Mouse (Mus musculus) MEL (cell line): ENCODE results near the gene P2rx6. TPM values are rescaled to one million over a fixed set of nuclear protein-coding genes. Genes with fewer than 3 reads are reported as not detected.

ENCODE experiments used
- DNase-seq: peaks from one replicate; pipeline ENCODE4 v3.0.0; 2011; ENCODE audit warnings: low read depth, low spot score
- H3K27ac ChIP-seq: 2 replicates; pipeline ENCODE4 v1.5.1; 2012; ENCODE audit warnings: low read depth, mild to moderate bottlenecking, control low read depth, low read length, moderate library complexity; ENCODE audit not compliant: control insufficient read depth
- H3K27me3 ChIP-seq, 2 experiments: fragments of 150-350 bp in 1 of 2; sonication (generic) in 1 of 2; 2 replicates each; pipeline ENCODE4 v1.6.1; 2012; ENCODE audit warnings: low read length in 2 of 2, mild to moderate bottlenecking in 2 of 2, improper control_type of control experiment in 1 of 2, moderate library complexity in 1 of 2; ENCODE audit not compliant: insufficient read depth in 2 of 2, control insufficient read depth in 1 of 2
- H3K36me3 ChIP-seq, 2 experiments: 2 replicates each; pipeline ENCODE4 v1.6.1; 2012 to 2014; ENCODE audit warnings: low read length in 2 of 2, improper control_type of control experiment in 1 of 2, inconsistent platforms in 1 of 2, mild to moderate bottlenecking in 1 of 2; ENCODE audit not compliant: insufficient read depth in 2 of 2, control insufficient read depth in 1 of 2
- H3K4me1 ChIP-seq, 2 experiments: fragments of 150-350 bp in 1 of 2; sonication (generic) in 1 of 2; 2 replicates each; pipeline ENCODE4 v1.6.1; 2012; ENCODE audit warnings: low read length in 2 of 2, improper control_type of control experiment in 1 of 2, mild to moderate bottlenecking in 1 of 2; ENCODE audit not compliant: insufficient read depth in 2 of 2, control insufficient read depth in 1 of 2
- H3K4me3 ChIP-seq, 2 experiments: fragments of 150-350 bp in 1 of 2; sonication (generic) in 1 of 2; 2 replicates each; pipeline ENCODE4 v1.5.1; 2012; ENCODE audit warnings: low read depth in 2 of 2, low read length in 2 of 2, mild to moderate bottlenecking in 2 of 2, moderate library complexity in 2 of 2, control low read depth in 1 of 2, improper control_type of control experiment in 1 of 2; ENCODE audit not compliant: control insufficient read depth in 1 of 2, insufficient read depth in 1 of 2
- H3K79me2 ChIP-seq: 2 replicates; pipeline ENCODE4 v1.6.1; 2012; ENCODE audit warnings: mild to moderate bottlenecking, low read length, moderate library complexity; ENCODE audit not compliant: control insufficient read depth, poor library complexity, insufficient read depth
- H3K9ac ChIP-seq: 2 replicates; pipeline ENCODE4 v1.6.1; 2012; ENCODE audit warnings: low read depth, mild to moderate bottlenecking, control low read depth, low read length, moderate library complexity; ENCODE audit not compliant: control insufficient read depth, poor library complexity, severe bottlenecking
- H3K9me3 ChIP-seq: fragments of 150-350 bp; sonication (generic); replicated peaks from 2 replicates; pipeline ENCODE4 v1.6.1; 2012; ENCODE audit warnings: mild to moderate bottlenecking, low read length, improper control_type of control experiment, moderate library complexity; ENCODE audit not compliant: insufficient read depth
- CHD1 ChIP-seq: IDR thresholded peaks from 2 replicates; pipeline ENCODE4 v1.6.1; 2012; ENCODE audit warnings: low read depth, mild to moderate bottlenecking, inconsistent platforms, low read length, improper control_type of control experiment
- CHD2 ChIP-seq: IDR thresholded peaks from 2 replicates; pipeline ENCODE4 v1.6.1; 2011; ENCODE audit warnings: low read length, improper control_type of control experiment
- CTCF ChIP-seq, 3 experiments: IDR thresholded peaks in 2 of 3; conservative IDR thresholded peaks in 1 of 3; 2 replicates each; pipeline ENCODE4 v1.5.1; 2011 to 2012; ENCODE audit warnings: low read length in 3 of 3, low read depth in 2 of 3, mild to moderate bottlenecking in 2 of 3, improper control_type of control experiment in 1 of 3, inconsistent platforms in 1 of 3, mixed read lengths in 1 of 3, moderate library complexity in 1 of 3; ENCODE audit not compliant: control insufficient read depth in 1 of 3, insufficient read depth in 1 of 3, poor library complexity in 1 of 3, severe bottlenecking in 1 of 3
- E2F4 ChIP-seq: IDR thresholded peaks from 2 replicates; pipeline ENCODE4 v1.6.1; 2011; ENCODE audit warnings: low read depth, low read length, improper control_type of control experiment, borderline replicate concordance
- ETS1 ChIP-seq: IDR thresholded peaks from 2 replicates; pipeline ENCODE4 v1.6.1; 2012; ENCODE audit warnings: low read depth, mild to moderate bottlenecking, inconsistent platforms, low read length, improper control_type of control experiment, moderate library complexity
- GATA1 ChIP-seq: IDR thresholded peaks from 2 replicates; pipeline ENCODE4 v1.6.1; 2011; ENCODE audit warnings: low read depth, low read length, improper control_type of control experiment
- HCFC1 ChIP-seq: IDR thresholded peaks from 2 replicates; pipeline ENCODE4 v1.6.1; 2012; ENCODE audit warnings: low read depth, mild to moderate bottlenecking, inconsistent platforms, low read length, improper control_type of control experiment, moderate library complexity
- KAT2A ChIP-seq: conservative IDR thresholded peaks from 2 replicates; pipeline ENCODE4 v1.6.1; 2012; ENCODE audit warnings: low read depth, low read length, improper control_type of control experiment, inconsistent platforms
- MAFK ChIP-seq: IDR thresholded peaks from 2 replicates; pipeline ENCODE4 v1.6.1; 2011; ENCODE audit warnings: low read depth, mild to moderate bottlenecking, low read length, improper control_type of control experiment, borderline replicate concordance
- MAX ChIP-seq: IDR thresholded peaks from 2 replicates; pipeline ENCODE4 v1.6.1; 2011; ENCODE audit warnings: low read length, improper control_type of control experiment
- MAZ ChIP-seq: IDR thresholded peaks from 2 replicates; pipeline ENCODE4 v1.6.1; 2012; ENCODE audit warnings: low read depth, mild to moderate bottlenecking, inconsistent platforms, low read length, improper control_type of control experiment
- MEF2A ChIP-seq: IDR thresholded peaks from 2 replicates; pipeline ENCODE4 v1.6.1; 2014; ENCODE audit warnings: low read depth, mild to moderate bottlenecking, inconsistent platforms, low read length, improper control_type of control experiment; ENCODE audit not compliant: poor library complexity, insufficient replicate concordance, severe bottlenecking; ENCODE audit errors: extremely low read depth
- MXI1 ChIP-seq: IDR thresholded peaks from 2 replicates; pipeline ENCODE4 v1.6.1; 2011; ENCODE audit warnings: mild to moderate bottlenecking, low read depth, low read length, improper control_type of control experiment
- MYB ChIP-seq: IDR thresholded peaks from 2 replicates; pipeline ENCODE4 v1.6.1; 2011; ENCODE audit warnings: mild to moderate bottlenecking, low read depth, low read length, improper control_type of control experiment
- MYC ChIP-seq: IDR thresholded peaks from 2 replicates; pipeline ENCODE4 v1.6.1; 2011; ENCODE audit warnings: low read depth, mild to moderate bottlenecking, low read length, improper control_type of control experiment, moderate library complexity
- NELFE ChIP-seq: IDR thresholded peaks from 2 replicates; pipeline ENCODE4 v1.6.1; 2011; ENCODE audit warnings: low read depth, low read length, improper control_type of control experiment
- NRF1 ChIP-seq: IDR thresholded peaks from 2 replicates; pipeline ENCODE4 v1.6.1; 2014; ENCODE audit warnings: low read depth, mild to moderate bottlenecking, inconsistent platforms, low read length, improper control_type of control experiment, moderate library complexity; ENCODE audit not compliant: poor library complexity, insufficient read depth, severe bottlenecking
- POLR2A ChIP-seq, 2 experiments: IDR thresholded peaks; 2 replicates each; pipeline ENCODE4 v1.6.1; 2011 to 2012; ENCODE audit warnings: low read length in 2 of 2, mild to moderate bottlenecking in 2 of 2, control low read depth in 1 of 2, improper control_type of control experiment in 1 of 2, low read depth in 1 of 2, moderate library complexity in 1 of 2; ENCODE audit not compliant: control insufficient read depth in 1 of 2, insufficient read depth in 1 of 2, poor library complexity in 1 of 2
- POLR2AphosphoS2 ChIP-seq: IDR thresholded peaks from 2 replicates; pipeline ENCODE4 v1.6.1; 2011; ENCODE audit warnings: low read length, improper control_type of control experiment
- RAD21 ChIP-seq: IDR thresholded peaks from 2 replicates; pipeline ENCODE4 v1.6.1; 2011; ENCODE audit warnings: mild to moderate bottlenecking, low read depth, low read length, improper control_type of control experiment
- SIN3A ChIP-seq: IDR thresholded peaks from 2 replicates; pipeline ENCODE4 v1.6.1; 2012; ENCODE audit warnings: low read length, improper control_type of control experiment, inconsistent platforms
- SMC3 ChIP-seq: IDR thresholded peaks from 2 replicates; pipeline ENCODE4 v1.6.1; 2011; ENCODE audit warnings: low read depth, low read length, improper control_type of control experiment
- TAL1 ChIP-seq: IDR thresholded peaks from 2 replicates; pipeline ENCODE4 v1.6.1; 2012; ENCODE audit warnings: mild to moderate bottlenecking, inconsistent platforms, low read length, moderate library complexity, mixed read lengths
- TBP ChIP-seq: IDR thresholded peaks from 2 replicates; pipeline ENCODE4 v1.8.0; 2011; ENCODE audit warnings: low read depth, low read length, improper control_type of control experiment
- TCF12 ChIP-seq: IDR thresholded peaks from 2 replicates; pipeline ENCODE4 v1.6.1; 2014; ENCODE audit warnings: low read depth, mild to moderate bottlenecking, inconsistent platforms, low read length, improper control_type of control experiment, moderate library complexity
- UBTF ChIP-seq: IDR thresholded peaks from 2 replicates; pipeline ENCODE4 v1.6.1; 2012; ENCODE audit warnings: low read depth, mild to moderate bottlenecking, inconsistent platforms, low read length, improper control_type of control experiment, moderate library complexity, borderline replicate concordance; ENCODE audit not compliant: insufficient read depth
- USF1 ChIP-seq: IDR thresholded peaks from 2 replicates; pipeline ENCODE4 v1.6.1; 2014; ENCODE audit warnings: low read depth, mild to moderate bottlenecking, inconsistent platforms, low read length, improper control_type of control experiment, moderate library complexity
- USF2 ChIP-seq, 2 experiments: IDR thresholded peaks; 2 replicates each; pipeline ENCODE4 v1.6.1; 2011 to 2012; ENCODE audit warnings: improper control_type of control experiment in 2 of 2, low read length in 2 of 2, borderline replicate concordance in 1 of 2, inconsistent platforms in 1 of 2, low read depth in 1 of 2, mild to moderate bottlenecking in 1 of 2; ENCODE audit not compliant: insufficient read depth in 1 of 2
- ZKSCAN1 ChIP-seq: IDR thresholded peaks from 2 replicates; pipeline ENCODE4 v1.6.1; 2012; ENCODE audit warnings: low read depth, mild to moderate bottlenecking, inconsistent platforms, low read length, improper control_type of control experiment, moderate library complexity
- ZMIZ1 ChIP-seq: IDR thresholded peaks from 2 replicates; pipeline ENCODE4 v1.6.1; 2012; ENCODE audit warnings: low read depth, mild to moderate bottlenecking, inconsistent platforms, low read length, improper control_type of control experiment, moderate library complexity
- ZNF384 ChIP-seq: IDR thresholded peaks from 2 replicates; pipeline ENCODE4 v1.6.1; 2012; ENCODE audit warnings: low read depth, mild to moderate bottlenecking, inconsistent platforms, low read length, improper control_type of control experiment
- polyA plus RNA-seq, 2 experiments: library from polyadenylated mRNA; stranded (reverse) in 1 of 2; unstranded in 1 of 2; fragments of >175 nt in 1 of 2; fragments of >200 nt in 1 of 2; gene quantifications; 2 replicates each; pipeline versions ENCODE4 v1.2.1 to v1.2.4; 2012; ENCODE audit warnings: low replicate concordance in 2 of 2, low read depth in 1 of 2; ENCODE audit not compliant: insufficient read length in 2 of 2, insufficient read depth in 1 of 2, missing spikeins in 1 of 2
- total RNA-seq: library from RNA; depleted of rRNA; stranded (reverse); fragments of 300-350 nt; gene quantifications from 2 replicates; pipeline ENCODE4 v1.2.3, GENCODE M21; 2012

Gene P2rx6
- total and polyA plus RNA-seq, 3 experiments, result 0.04 to 0.38 TPM; not detected in 1

DNA sequence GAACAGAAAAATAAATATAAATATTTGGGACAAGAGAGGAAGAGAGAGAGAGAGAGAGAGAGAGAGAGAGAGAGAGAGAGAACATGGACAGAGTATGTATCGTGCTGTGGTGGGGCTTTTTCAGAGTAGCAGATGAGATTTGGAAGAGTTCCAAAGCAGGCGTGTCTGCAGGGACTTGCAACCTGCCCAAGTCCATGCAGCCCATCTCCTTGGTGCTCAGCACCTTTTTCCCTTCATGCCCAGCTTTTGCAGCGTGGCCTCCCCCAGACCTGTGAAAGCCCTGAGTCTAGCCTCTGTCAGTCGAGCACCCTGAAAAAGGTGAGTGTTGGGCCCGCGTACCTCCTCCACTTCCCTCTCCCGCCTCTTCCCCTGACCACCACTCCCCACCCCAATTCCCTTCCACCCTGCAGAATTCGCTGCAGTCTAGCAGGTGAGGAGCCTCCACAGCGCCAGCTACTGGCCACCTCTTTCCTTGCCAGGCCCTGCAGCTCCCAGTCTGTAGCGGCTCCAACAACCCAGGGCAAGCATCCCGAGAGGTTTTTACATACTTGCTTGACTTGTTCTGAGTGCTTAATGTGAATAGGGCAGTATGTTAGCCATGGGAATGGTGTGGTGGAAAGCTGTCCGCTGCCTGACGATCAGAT, 56.4 kb downstream of the P2rx6 start (continued):
- TF ChIP-seq TAL1 (no peak), CTCF (IDR thresholded peaks at IDR 0.05 in 2 of 3, conservative IDR thresholded peaks at IDR 0.05 in 1 of 3; ENCODE audit: control insufficient read depth in 1 of 3, insufficient read depth in 1 of 3, low read depth in 2 of 3, low read length in 3 of 3, poor library complexity in 1 of 3, severe bottlenecking in 1 of 3) (peak; percentile 83 to 98 (median 97)), USF1 (no peak)

DNA sequence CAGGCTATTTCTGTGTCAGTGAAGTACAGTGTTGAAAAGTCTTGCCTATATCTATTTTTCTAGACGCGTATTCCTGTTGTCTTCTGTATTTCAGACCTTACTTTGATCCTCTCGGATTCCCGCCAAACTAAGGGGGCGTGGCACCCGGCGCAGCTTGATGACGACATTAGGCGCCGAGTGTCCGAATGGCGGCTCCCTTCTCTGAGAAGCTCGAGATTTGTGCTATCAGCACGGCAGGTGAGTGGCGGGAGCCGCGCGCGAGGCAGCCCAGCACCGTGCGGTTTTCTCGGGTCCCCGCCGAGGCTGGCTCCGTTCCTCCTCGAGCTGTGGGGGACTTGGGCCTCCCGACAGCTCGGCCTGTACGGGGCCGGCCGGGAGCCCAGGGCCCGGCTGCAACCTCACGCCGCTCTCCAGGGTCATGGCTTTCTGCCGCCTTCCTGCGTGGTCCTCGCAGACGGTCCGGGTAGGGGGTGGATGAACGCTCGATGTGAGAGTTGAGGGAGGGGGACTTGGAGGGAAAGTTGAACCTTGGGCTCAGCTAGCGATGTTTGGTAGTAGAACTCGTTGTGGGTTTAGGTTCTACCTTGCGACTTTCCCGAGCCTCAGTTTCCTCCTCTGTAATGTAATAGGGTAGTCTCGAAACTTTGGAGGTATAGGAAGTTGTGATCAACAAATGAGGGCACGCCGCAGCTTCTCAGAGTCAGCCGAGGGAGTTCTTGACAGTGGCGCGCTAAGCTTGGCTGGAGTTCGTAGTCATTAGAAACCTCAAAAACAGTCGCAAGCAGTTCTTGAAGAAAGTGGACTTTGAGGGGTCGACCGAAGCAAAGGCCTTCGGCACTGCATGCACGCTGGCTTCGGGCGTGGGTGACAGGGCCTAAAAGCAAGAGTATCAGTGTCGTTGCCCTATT, 57.8 kb downstream of the P2rx6 start, which contains the start of gene Smpd4:
Smpd4 (plus strand) TSS at position 157 of the 908 bp plus-strand sequence.
- Histone ChIP-seq H3K9me3 (no peaks in the 10 kb centered on the region), H3K4me3 (peak within 1 kb of the TSS; percentile 68 to 100), H3K27ac (peak within 1 kb of the TSS; percentile 41), H3K36me3 (peaks cover 6 to 10% of the 10 kb centered on the region in 2 experiments), H3K27me3 (no peaks in the 10 kb centered on the region), H3K79me2 (peaks cover 13% of the 10 kb centered on the region), H3K4me1 (peaks cover 3 to 10% of the 10 kb centered on the region in 2 experiments; a peak in 3 of 4 replicates), H3K9ac (peak within 1 kb of the TSS; percentile 97)
- peak; percentile 93 for DNase-seq
- TF ChIP-seq ZNF384 (no peak), TAL1 (no peak), NELFE (peak; percentile 61), E2F4 (peak; percentile 99), MAX (peak; percentile 44; the same call in 1 of the 2 replicates), CTCF (IDR thresholded peaks at IDR 0.05 in 2 of 3, conservative IDR thresholded peaks at IDR 0.05 in 1 of 3; ENCODE audit: control insufficient read depth in 1 of 3, insufficient read depth in 1 of 3, low read depth in 2 of 3, low read length in 3 of 3, poor library complexity in 1 of 3, severe bottlenecking in 1 of 3) (no peak), MAZ (no peak), USF2 (IDR thresholded peaks at IDR 0.05; ENCODE audit: borderline replicate concordance in 1 of 2, insufficient read depth in 1 of 2, low read depth in 1 of 2, low read length in 2 of 2) (no peak), ZKSCAN1 (no peak), MXI1 (peak; percentile 95), UBTF (no peak), POLR2A (IDR thresholded peaks at IDR 0.05; ENCODE audit: control insufficient read depth in 1 of 2, insufficient read depth in 1 of 2, low read depth in 1 of 2, low read length in 2 of 2, poor library complexity in 1 of 2) (peak; percentile 62 to 81; a peak in 2 of 4 replicates), CHD2 (no peak), ZMIZ1 (no peak), SMC3 (no peak), NRF1 (no peak), KAT2A (no peak; the same call in 1 of the 2 replicates), CHD1 (no peak), MAFK (no peak), USF1 (no peak), TBP (peak; percentile 54; the same call in 1 of the 2 replicates), MEF2A (no peak), POLR2AphosphoS2 (no peak), GATA1 (no peak), RAD21 (no peak), SIN3A (peak; percentile 98), MYC (no peak), ETS1 (no peak), TCF12 (0 out of 2 replicates have a peak, but pooled peaks have one; percentile 40), HCFC1 (peak; percentile 90), MYB (no peak)
